Mouse (Mus musculus) T-helper 17 cell (primary cell): ENCODE data around the gene Dnajc21.

Experiments
- in situ Hi-C, 2 experiments: fragments of 300-600 bp; cut with MboI, MseI; formaldehyde crosslinking; loops; 1 replicate in 1 of 2; 2 replicates in 1 of 2; pipeline ENCODE4 v1.15.1; 2025; ENCODE audit warnings: high pct_unique_total_duplicates in 2 of 2

Dnajc21 gene

GRCm38 (mm10) chr15:10470151-10470831 is at the start of gene Dnajc21:
Gene Dnajc21 (minus strand): TSS chr15:10470516.
- in situ Hi-C loops: no loop called here

DNA sequence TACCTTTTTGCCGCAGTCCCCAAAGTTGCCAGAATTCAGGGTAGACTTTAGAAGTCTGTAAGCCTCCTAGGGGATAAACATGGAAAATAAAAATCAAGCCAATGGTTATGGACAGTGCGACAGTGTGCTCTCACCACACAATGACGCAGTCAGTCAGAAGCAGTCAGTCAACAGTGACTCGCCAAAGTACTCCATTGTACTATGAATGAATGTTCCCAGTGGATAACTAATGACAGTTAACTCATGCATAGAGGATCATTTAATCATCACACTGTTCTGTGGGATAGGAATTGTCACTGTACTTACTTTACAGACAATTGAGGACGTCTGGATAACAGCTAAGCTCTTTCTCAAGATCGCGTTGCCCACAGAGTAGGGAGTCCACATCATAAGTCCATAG is 44.9 kb upstream of the Dnajc21 start:
- in situ Hi-C loops: loop anchor here in 1 of 2 experiments (10.0 kb wide), 1 partner anchor 270 kb away; no protein-coding TSS in a partner anchor

DNA sequence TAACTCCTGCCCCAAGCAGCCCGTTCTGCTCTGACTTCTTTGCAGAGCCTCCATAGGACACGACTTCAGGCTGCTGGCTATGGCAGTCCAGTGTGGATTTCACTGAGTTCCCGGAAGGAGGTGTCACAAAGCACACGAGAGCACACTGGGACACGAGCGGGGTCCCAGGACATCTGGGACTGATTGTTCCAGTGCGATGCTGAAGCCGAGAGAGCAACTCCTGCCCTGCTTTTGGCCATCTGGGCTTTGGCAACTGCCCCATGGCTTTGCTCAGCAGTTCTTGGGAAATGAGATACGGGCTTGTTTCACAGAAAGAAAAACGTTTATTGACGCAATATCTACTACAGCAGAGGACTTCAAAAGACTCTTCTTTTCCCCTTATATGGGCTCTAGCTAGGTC is 35.8 kb upstream of the Dnajc21 start:
- in situ Hi-C loops: loop anchor here (5.0 to 10.0 kb wide), 2 partner anchors 359 to 381 kb away; no protein-coding TSS in a partner anchor

DNA sequence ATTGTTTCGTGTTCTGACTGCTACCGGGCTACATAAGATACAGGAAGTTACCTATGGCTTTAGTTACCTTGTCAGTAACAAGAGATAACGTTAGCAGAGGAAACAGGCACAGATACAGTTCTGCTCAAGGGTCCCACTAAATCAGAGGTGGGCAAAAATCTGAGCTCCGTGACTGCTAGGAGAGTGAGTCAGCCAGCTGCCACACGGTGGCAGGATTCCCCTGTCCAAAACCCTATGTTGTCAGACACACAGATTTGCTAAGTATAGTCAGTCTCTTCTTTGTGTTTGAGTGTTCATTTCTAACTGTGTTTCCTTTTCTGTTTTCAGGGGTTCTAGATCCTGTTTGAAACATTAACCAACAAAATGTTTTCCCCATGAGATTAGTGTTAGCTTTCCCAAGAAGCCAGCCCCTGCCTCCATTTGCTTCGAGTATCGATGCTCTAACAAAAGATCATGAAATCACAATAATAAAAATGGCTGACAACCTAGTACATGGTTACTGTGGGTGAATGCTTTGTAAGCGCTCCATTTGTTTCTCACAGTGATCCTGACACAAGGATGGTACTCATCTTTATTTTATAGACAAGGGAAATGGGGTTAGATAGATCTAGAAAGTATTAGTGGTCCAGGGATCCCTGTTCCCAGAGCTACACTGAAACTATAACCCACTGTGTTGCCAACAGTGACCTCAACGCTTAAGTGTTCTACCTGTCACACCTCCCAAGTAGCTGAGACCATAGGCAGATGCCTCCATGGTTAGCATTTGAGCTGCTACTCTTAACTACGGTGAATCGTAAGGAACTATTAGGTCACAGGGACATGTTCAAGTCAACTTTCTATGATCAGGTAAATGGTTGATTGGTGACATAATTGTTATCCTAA is 30.8 kb upstream of the Dnajc21 start:
- in situ Hi-C loops: loop anchor here in 1 of 2 experiments (10.0 kb wide), 1 partner anchor 364 kb away; no protein-coding TSS in a partner anchor

GRCm38 (mm10) chr15:10500035-10500434 is 29.7 kb upstream of the Dnajc21 start:
- in situ Hi-C loops: loop anchor here in 1 of 2 experiments (10.0 kb wide), 1 partner anchor 365 kb away; no protein-coding TSS in a partner anchor

GRCm38 (mm10) chr15:10499593-10499992 is 29.3 kb upstream of the Dnajc21 start:
- in situ Hi-C loops: loop anchor here (10.0 to 25.0 kb wide), 2 partner anchors 885 to 1488 kb away; partner anchors contain the start of gene Sub1 (in 2 of the 2)

DNA sequence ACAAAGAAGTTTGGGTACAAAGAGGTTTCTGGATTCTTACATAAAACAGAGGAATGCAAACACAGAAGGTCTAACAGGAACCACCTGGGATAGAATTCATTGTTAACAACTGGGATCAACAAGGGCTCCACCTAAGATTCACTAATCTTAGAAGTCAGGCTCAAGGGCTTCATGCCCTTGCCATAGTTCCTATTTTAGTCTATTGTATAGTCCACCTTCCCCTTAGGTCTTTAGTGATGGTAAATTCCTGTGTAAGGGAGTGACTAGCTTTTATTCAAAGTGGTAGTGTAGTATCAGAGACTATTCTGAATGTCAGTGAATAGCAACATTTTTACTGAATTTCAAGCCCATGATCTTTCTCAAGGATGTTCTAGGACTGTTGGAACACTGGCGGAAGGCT is 26.4 kb upstream of the Dnajc21 start:
- in situ Hi-C loops: loop anchor here (10.0 to 25.0 kb wide), 2 partner anchors 888 to 1491 kb away; partner anchors contain the start of gene Sub1 (in 2 of the 2)

GRCm38 (mm10) chr15:10495944-10496343 is 25.6 kb upstream of the Dnajc21 start:
- in situ Hi-C loops: loop anchor here (10.0 to 25.0 kb wide), 2 partner anchors 889 to 1491 kb away; partner anchors contain the start of gene Sub1 (in 2 of the 2)

DNA sequence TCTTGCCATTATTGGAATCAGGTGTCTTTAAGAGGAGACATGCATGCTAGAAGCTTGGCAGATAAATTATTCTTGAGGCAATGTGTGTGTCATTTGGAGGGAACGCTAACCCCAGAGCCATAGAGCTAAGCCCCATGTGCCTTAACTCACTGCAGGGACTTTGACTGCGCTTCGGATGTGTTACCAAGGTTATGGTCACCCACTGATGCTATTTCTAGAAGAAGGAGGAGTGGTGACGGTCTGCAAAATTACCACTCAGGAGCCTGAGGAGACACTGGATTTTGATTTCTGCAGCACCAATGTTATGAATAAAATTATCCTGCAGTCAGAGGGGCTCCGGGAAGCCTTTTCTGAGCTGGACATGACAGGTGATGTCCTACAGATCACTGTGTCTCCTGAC is 19.8 kb upstream of the Dnajc21 start:
- in situ Hi-C loops: loop anchor here (10.0 to 25.0 kb wide), 2 partner anchors 895 to 1497 kb away; partner anchors contain the start of gene Sub1 (in 2 of the 2)

DNA sequence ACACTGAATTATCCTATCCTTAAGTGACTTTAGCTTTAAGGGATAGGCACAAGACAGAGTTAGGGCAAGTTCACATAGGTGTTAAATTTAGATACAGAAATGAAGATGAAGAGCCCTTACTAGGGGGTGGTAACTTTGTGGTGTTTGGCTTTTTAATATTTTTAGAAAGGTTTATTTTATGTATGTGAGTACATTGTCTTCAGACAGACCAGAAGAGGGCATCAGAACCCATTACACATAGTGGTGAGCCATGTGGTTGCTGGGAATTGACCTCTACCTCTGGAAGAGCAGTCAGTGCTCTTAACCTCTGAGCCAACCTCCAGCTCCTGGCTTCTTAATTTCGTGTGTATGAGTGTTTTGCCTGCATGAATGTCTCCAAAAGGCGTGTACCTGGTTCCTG is 16.9 kb upstream of the Dnajc21 start:
- in situ Hi-C loops: loop anchor here (5.0 to 25.0 kb wide), 3 partner anchors 900 to 1500 kb away; partner anchors contain the start of genes Sub1 (in 2 of the 2) and Lmbrd2 (in 1 of the 2)

DNA sequence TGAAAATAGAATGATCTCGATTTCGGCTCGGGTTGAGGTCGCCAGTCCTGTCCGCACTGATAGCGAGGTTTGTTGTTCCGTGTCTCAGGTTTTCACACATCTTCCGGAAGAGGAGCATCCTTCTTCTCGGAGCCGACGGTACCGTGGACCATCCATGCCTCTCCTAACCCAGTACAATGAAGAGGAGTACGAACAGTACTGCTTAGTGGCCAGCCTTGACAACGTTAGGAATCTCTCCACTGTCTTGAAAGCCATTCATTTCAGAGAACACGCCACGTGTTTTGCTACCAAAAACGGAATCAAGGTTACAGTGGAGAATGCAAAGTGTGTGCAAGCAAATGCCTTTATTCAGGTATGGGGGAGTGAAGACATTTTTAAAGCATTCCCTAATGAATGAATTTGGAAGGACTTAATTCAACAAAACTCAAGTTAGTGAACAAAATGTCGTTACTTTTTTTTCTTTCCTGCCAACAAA is 16.1 kb upstream of the Dnajc21 start:
- in situ Hi-C loops: loop anchor here (5.0 to 25.0 kb wide), 3 partner anchors 901 to 1501 kb away; partner anchors contain the start of genes Sub1 (in 2 of the 2) and Lmbrd2 (in 1 of the 2)

GRCm38 (mm10) chr15:10485484-10486364 is 15.4 kb upstream of the Dnajc21 start, which contains the start of the genes Brix1 and Rad1:
Gene Brix1 (minus strand): TSS chr15:10485947.
Gene Rad1 (plus strand): TSS chr15:10486018.
- in situ Hi-C loops: loop anchor here (5.0 to 25.0 kb wide), 3 partner anchors 902 to 1502 kb away; partner anchors contain the start of genes Sub1 (in 2 of the 2) and Lmbrd2 (in 1 of the 2)

DNA sequence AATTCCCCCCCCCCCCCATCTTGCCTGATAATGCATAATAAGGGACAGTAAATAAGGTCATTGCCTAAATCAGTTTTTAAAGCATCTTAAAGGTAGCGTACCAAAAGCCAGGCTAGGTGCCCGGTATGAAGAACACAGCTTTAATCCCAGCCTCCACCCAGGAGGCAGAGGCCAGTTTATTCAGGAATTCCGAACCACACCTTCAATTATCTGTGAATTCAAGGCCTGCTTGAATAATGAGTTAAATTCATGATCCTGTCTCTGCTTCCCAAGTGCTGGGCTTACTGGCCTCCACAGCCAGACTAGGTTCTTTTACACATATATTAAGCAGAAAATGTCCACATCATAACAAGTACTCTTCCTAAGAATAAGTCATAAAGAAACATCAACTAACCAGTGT is 625 bp upstream of the Dnajc21 start:
- in situ Hi-C loops: no loop called here

DNA sequence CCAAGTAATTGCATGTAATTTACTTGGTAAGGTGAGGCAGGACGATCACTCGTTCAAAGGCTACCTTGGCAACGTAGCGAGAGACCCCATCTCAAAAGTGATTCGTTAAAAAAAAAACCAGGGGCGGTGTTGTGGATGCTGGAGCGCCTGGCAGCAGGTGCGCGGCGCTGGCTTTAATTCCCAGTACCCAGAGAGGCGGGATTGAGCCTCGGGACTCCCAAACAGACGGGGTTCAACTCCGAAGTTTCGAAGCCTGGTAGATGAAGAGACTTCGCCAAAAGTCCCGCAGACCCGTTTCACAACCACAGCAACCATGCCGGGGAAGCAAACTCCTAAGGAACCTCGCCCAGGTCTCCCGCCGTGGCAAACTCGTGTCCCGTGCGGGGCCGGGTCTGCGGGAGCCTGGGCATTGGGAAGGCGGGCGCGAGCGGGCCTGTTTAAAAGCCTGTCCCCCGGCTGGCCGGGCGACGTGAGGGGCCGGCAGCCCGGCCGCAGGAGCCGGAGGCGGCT is 620 bp downstream of the Dnajc21 start:
- in situ Hi-C loops: no loop called here

DNA sequence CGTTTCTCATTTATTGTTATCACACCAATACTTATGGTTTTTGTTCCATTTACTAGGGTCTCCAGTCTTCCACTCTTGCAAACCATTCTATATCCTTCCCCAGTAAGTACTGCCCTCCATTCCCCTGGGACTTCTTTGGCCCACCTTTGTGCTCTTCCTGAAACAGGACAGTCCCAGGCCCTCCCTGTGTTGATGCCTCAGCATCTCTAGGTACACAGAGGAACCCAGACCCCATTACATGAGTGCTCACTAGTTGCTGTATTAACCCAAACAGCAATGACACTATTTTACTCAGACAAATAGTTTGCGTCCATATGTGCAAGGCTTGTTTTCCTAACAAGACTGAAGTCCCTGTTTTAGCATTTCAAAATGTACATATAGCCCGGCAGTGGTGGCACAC is 1.6 kb downstream of the Dnajc21 start:
- in situ Hi-C loops: no loop called here

GRCm38 (mm10) chr15:10464678-10465077 is 5.6 kb downstream of the Dnajc21 start:
- in situ Hi-C loops: no loop called here

DNA sequence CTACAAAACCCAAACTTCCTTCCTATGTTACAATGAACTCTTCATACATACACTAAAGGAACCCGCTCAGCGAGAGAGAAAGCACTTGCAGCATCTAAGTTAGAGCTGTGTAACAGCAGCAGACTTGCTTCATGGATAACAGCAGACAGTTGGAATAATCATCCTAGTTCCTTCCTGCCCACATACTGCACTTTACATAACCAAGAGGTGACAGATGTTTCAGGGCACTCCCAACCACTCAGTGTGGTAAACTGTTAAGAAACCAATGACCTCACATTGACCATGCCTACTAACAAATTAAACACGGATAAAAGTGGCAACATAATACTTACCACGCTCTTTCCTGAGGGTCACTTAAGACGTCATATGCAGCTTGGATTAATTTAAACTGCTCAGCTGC is 6.8 kb downstream of the Dnajc21 start:
- in situ Hi-C loops: no loop called here

DNA sequence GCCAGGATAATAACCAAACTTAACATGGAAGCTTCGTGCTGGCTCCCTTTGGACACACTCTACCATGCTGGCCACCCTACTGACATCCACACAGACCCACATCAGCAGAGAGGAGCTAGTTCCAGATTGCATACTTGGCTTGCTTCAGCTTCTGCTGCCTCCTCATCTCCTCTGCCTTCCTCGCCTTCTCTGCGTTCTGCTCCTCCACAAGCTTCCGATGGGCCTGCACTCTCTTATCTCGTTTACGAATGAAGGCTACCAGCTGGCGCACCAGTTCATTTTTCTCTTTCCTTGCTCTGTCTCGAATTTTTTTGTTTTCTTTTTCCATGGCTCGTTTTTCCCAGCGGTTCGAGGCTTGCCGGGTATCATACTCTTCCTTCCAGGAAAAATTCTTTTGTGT is 9.3 kb downstream of the Dnajc21 start:
- in situ Hi-C loops: no loop called here

GRCm38 (mm10) chr15:10447102-10447501 is 23.2 kb downstream of the Dnajc21 start:
- in situ Hi-C loops: no loop called here

DNA sequence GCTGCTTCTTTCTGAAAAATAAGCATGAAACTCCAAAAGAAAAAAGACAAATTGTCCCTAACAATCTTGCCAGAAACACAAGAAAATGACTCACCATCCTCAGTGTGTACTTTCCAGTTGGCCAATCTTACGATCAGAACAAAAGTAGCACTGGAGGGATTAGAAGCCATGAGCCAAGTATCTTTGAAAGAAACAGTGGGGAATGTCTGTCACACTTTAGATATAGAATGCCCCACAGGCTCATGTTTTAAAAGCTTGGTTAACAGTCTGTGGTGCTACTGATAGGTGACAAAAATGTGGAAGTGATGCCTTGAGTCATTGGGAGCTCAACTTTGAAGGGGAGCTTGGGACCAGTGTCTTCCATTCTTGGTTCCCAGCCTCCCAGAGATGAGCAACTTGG is 28.0 kb downstream of the Dnajc21 start:
- in situ Hi-C loops: no loop called here
